Mouse (Mus musculus): ENCODE results near the gene Dock4. TPM values are rescaled to one million over a fixed set of nuclear protein-coding genes. Genes with fewer than 3 reads are reported as not detected.

The Dock4 gene
- polyA plus RNA-seq, 1 experiment from 2014 or later: 31.9 TPM

DNA sequence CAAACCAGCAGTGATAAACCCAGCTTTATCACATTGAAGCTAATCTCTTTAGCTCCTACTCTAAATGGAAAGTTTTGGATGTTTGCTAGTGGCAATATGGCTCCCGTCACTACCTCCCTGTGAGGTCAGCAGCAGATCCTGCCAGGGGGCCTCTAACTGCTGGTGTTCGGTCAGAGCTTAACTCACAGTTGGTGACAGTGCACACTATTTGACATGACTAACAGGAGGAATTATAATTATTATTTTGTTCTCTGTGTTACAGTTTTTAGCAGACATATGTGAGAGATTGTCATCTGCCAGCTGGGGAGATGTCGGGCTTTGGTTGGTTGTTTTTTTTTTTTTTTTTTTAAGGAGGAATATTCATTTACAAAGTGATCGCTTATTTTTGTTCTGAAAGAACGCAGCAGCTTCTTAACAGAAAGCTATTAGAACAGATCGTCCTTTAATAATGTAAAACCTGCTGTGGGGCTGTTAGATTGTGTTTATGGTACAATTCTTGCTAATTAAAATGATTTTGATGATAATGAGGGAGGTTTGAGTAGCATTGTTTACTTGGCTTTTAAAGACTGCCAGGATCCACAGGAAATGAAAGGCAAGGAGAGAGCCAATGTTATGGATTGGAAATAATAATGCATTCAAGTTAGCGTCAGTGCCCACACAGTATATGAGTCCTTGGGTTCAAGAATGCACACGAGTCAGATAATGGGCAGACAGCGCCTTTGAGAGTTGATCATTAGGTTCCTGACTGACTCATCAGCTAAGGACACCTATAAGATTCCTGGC lies 352.0 kb downstream of the Dock4 start:
- peak overlapping the region; percentile 31; the same call in 1 of the 2 replicates for H3K27ac ChIP-seq (replicated peaks)
- peaks cover 35% of the 10 kb centered on the region for H3K4me1 ChIP-seq
- H3K4me2 ChIP-seq (replicated peaks): no peak overlapping the region
- peak; percentile 56 for ATAC-seq (replicated peaks)
- no peaks in the 10 kb centered on the region for H3K36me3 ChIP-seq
- no peaks in the 10 kb centered on the region for H3K9me3 ChIP-seq
- WGBS: 12% methylated on average over 9 of the region's 9 CpGs
- H3K9ac ChIP-seq (replicated peaks): no peak overlapping the region
- H3K27me3 ChIP-seq: no peaks in the 10 kb centered on the region
- H3K4me3 ChIP-seq: no peak overlapping the region

DNA sequence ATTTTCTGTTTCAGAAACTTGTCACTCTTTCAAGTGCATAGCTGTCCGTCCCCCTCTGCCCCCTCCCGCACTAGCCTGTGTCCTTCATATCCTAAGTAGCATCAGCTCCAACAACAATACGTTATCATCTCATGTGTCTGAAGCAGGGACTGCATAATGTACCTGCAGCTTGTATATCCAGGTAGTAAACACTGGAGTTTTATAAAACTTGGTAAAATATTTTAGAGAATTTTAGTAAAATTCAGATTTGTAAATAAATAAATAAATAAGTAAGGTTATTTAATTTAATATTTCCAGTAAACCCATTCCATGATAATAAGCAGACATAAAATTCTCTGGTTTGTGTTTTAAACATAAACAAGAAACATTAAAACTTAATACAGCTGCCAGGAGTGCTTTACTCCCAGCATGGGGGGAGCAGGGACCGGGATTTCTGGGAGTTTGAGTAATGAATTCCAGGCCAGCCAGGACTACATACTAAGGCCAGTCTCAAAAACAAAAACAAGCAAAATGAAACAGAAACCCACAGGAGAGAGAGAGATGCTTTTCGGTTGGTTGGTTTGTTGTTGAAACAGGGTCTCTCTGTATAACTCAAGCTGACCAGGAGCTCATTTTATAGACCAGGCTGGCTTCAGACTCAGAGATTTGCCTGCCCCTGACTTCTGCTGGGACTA lies 352.7 kb downstream of the Dock4 start:
- Histone ChIP-seq H3K27me3 (no peaks in the 10 kb centered on the region), H3K4me2 (replicated peaks) (no peak overlapping the region), H3K9ac (replicated peaks) (no peak overlapping the region), H3K36me3 (no peaks in the 10 kb centered on the region), H3K4me3 (no peak overlapping the region), H3K27ac (replicated peaks) (peak overlapping the region; percentile 31; the same call in 1 of the 2 replicates), H3K4me1 (peaks cover 31% of the 10 kb centered on the region), H3K9me3 (no peaks in the 10 kb centered on the region)
- 46% methylated on average over 5 of the region's 5 CpGs for WGBS
- peak; percentile 31 for ATAC-seq (replicated peaks)

DNA sequence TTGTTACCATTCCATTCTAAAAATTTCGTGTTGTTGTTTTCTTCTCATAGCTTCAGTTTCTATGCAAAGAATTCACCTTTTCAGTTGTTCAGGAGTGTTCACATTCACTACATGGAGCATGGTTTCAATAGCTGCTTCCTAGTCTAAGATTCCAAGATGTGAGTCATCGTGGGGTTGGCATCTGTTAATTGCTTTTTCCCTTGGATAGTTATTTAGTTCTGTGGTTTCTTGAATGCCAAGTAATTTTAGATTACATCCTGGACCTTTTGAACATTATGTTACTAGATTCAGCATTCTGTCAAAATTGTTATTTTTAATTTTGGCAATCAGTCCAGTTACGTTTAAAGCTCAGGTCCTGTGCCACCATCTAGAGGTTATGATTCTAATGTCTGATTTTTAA lies 355.7 kb downstream of the Dock4 start:
- Histone ChIP-seq H3K4me3 (no peak overlapping the region), H3K36me3 (no peaks in the 10 kb centered on the region), H3K27ac (replicated peaks) (no peak overlapping the region), H3K27me3 (no peaks in the 10 kb centered on the region), H3K4me1 (peaks cover 19% of the 10 kb centered on the region), H3K9ac (replicated peaks) (no peak overlapping the region), H3K4me2 (replicated peaks) (no peak overlapping the region), H3K9me3 (no peaks in the 10 kb centered on the region)
- ATAC-seq (replicated peaks): no peak
- WGBS: 77% methylated on average over 3 of the region's 3 CpGs

DNA sequence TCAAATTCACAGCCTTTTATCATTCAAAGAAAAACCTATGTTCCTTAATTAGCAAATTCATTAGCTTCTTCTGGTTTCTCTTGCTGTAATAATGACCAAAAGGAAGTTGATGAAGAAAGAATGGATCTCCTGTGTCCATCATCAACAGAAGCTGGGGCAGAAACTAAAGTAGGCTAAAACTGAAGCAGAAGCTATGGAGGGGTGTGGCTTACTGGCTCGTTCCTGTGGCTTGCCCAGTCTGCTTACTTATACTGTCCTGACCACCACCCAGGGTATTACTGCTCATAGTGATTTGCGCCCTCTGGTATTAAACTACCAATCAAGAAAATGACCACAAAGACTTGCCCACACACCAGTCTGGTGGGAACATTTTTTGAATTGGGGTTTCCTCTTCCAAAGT lies 359.5 kb downstream of the Dock4 start:
- 77% methylated on average over 2 of the region's 2 CpGs for WGBS
- H3K36me3 ChIP-seq: 0 out of 2 replicates have a peak, but pooled peaks cover under 1% of the 10 kb centered on the region
- no peaks in the 10 kb centered on the region for H3K27me3 ChIP-seq
- no peak for ATAC-seq (replicated peaks)
- no peak overlapping the region for H3K4me3 ChIP-seq
- no peaks in the 10 kb centered on the region for H3K9me3 ChIP-seq
- H3K9ac ChIP-seq (replicated peaks): no peak overlapping the region
- H3K4me1 ChIP-seq: no peaks in the 10 kb centered on the region
- H3K27ac ChIP-seq (replicated peaks): no peak overlapping the region
- no peak overlapping the region for H3K4me2 ChIP-seq (replicated peaks)

DNA sequence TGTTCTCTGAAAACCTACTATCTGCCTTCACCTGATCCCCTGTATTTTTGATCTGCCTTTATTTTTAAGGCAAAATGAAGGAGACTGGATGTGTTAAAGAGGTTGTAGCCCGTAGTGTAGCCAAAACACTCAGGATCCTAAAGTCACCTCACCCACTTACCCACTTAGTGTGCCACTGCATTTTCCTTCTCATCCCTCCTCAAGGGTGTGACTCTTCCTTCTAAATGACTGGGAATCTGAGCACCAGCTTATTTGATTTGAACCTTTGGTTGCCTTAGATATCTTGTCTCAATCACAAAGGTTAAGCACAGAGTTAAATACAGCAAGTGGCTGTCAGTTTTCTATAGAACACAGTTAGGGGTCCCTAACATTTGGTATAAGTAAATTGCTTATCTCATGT lies 362.2 kb downstream of the Dock4 start:
- Histone ChIP-seq H3K36me3 (peaks cover 8% of the 10 kb centered on the region; the same call in 1 of the 2 replicates), H3K9me3 (no peaks in the 10 kb centered on the region), H3K4me1 (no peaks in the 10 kb centered on the region), H3K27ac (replicated peaks) (no peak overlapping the region), H3K4me2 (replicated peaks) (no peak overlapping the region), H3K27me3 (no peaks in the 10 kb centered on the region), H3K4me3 (no peak overlapping the region), H3K9ac (replicated peaks) (no peak overlapping the region)
- no peak for ATAC-seq (replicated peaks)
- 97% methylated on average over 1 of the region's 1 CpGs for WGBS

DNA sequence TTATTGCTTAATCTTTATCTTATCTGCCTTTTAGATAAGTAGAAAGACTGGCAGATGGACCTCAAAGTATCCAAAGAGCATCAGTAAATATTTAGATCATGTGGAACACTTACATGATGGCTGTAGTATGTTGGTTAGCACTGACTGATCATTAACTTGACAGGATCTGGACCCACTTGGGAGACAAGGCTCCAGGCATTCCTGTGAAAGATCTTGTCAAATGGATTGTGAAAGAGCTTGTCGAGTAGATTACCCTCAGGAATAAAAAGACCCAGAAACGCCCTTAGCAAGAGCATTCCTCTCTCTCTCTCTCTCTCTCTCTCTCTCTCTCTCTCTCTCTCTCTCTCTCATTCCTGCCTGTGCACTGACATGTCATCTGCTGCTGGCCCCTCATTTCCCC lies 367.7 kb downstream of the Dock4 start:
- Histone ChIP-seq H3K4me1 (no peaks in the 10 kb centered on the region), H3K27me3 (no peaks in the 10 kb centered on the region), H3K9ac (replicated peaks) (no peak overlapping the region), H3K9me3 (no peaks in the 10 kb centered on the region), H3K4me3 (no peak overlapping the region), H3K27ac (replicated peaks) (no peak overlapping the region), H3K36me3 (peaks cover 8% of the 10 kb centered on the region), H3K4me2 (replicated peaks) (no peak overlapping the region)
- no peak for ATAC-seq (replicated peaks)
- WGBS: 49% methylated on average over 2 of the region's 2 CpGs

DNA sequence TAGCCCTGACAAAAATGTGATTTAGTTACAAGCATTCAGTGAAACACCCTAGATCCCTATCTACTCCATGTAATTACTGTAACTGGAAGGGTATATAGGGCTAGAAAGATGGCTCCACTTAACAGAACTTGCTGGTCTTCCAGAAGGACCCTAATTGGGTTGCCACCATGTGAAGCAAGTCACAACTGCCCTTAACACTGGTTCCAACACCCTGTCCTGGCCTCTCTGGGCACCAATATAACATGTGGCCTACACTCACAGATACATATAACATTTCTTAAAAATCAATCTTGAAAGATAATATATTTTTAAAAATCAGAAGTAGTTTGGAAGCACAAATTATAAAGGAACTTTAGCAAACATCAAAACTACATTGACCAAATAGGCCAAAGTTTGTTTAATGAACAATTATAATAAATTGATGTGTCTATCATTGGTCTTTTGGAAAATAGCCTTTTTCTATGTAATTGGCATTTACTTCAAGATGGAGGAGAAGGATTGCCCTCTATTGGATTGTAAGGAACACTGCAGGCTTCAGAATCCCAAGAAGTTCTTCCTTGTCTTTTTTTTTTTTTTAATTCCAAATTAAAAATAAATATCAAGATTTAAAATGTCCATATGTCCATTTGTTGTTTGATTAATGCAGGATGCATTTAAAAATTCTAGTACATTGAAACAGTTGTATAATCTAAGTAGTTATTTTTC lies 369.1 kb downstream of the Dock4 start:
- H3K27ac ChIP-seq (replicated peaks): no peak overlapping the region
- ATAC-seq (replicated peaks): peak; percentile 52; the same call in 1 of the 2 replicates

DNA sequence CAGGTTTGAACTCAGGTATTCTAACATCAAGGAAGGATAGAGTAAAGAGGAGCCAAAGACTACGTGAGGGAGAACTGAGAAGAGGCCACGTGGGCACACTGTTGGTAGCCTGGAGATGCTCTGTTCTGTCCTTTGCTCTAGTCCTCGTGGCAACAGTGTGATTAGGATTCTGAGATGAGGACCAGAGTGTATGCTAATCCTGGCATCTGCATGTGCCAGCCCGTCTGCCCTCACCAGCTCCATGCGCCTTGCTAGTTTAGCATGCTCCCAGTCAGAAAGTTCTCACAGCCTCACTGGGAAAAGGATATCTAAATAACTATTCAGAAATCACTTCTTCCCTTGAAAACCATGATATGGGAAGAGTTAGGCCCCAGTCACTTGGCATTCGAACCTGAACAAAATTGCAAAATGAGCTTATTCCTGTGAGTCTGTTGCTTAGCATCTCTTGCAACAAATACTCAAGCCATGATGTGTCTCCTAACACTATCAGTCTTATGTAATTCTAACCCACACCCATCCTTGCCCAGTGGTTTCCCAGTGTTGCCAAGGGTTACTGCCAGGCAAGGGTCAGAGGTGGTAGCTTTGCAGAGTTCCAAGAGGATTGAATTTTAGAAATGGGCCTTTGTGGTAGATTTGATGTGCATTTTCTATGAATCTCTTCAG lies 372.4 kb downstream of the Dock4 start:
- H3K4me2 ChIP-seq (replicated peaks): no peak overlapping the region
- no peak overlapping the region for H3K4me3 ChIP-seq
- peaks cover 11% of the 10 kb centered on the region; the same call in 1 of the 2 replicates for H3K36me3 ChIP-seq
- no peaks in the 10 kb centered on the region for H3K4me1 ChIP-seq
- H3K9me3 ChIP-seq: no peaks in the 10 kb centered on the region
- H3K27ac ChIP-seq (replicated peaks): no peak overlapping the region
- 83% methylated on average over 6 of the region's 6 CpGs for WGBS
- no peak for ATAC-seq (replicated peaks)
- no peaks in the 10 kb centered on the region for H3K27me3 ChIP-seq
- H3K9ac ChIP-seq (replicated peaks): no peak overlapping the region

More for the DNA sequence above, 369.1 kb downstream of the Dock4 start:
- Histone ChIP-seq H3K4me3 (no peak overlapping the region), H3K36me3 (peaks cover 14% of the 10 kb centered on the region), H3K27me3 (no peaks in the 10 kb centered on the region), H3K4me2 (replicated peaks) (no peak overlapping the region), H3K9me3 (no peaks in the 10 kb centered on the region), H3K9ac (replicated peaks) (no peak overlapping the region), H3K4me1 (no peaks in the 10 kb centered on the region)

DNA sequence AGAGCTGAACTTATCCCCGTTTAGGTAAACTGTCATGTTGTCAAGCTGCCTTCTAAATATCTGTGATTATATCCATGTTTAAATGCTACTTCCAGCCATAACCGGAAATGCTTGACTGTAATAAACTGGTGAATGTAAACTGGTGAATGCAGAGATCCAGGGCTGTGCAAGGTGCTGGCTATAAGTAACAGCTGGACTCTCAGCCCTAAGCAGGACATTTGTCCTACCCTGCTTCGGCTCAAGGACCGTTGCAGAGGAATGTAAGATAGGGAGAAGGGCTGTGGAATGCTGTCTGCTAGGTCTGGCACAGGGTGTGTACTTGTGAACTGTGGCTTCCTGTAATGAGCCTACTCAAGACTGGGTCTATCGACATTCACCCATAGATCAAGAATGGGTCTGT lies 377.9 kb downstream of the Dock4 start:
- H3K4me1 ChIP-seq: peaks cover 6% of the 10 kb centered on the region
- no peak overlapping the region for H3K4me2 ChIP-seq (replicated peaks)
- H3K27me3 ChIP-seq: no peaks in the 10 kb centered on the region
- ATAC-seq (replicated peaks): no peak
- H3K4me3 ChIP-seq: no peak overlapping the region
- 0 out of 2 replicates have a peak, but pooled peaks cover 11% of the 10 kb centered on the region for H3K36me3 ChIP-seq
- no peaks in the 10 kb centered on the region for H3K9me3 ChIP-seq
- H3K27ac ChIP-seq (replicated peaks): no peak overlapping the region
- WGBS: 93% methylated on average over 5 of the region's 5 CpGs
- no peak overlapping the region for H3K9ac ChIP-seq (replicated peaks)

DNA sequence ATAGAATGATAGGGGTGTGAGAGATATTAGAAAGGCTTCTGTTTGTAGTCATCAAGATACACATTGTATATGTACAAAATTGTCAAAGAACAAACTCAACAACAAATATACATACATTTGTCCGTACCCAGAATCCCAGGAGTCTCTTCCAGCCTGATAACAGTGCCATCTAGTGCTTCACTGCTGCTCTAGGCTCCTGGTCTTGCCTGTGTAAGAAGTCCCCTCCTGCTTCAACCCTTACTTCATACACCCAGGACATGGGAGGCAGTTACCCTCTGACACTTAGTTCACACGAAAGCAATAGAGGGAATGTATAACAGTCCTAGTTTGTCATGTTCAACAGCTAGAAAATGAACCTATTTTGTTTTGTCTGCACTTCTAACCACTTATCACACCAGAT lies 378.5 kb downstream of the Dock4 start:
- Histone ChIP-seq H3K4me1 (peaks cover 6% of the 10 kb centered on the region), H3K9ac (replicated peaks) (no peak overlapping the region), H3K4me3 (no peak overlapping the region), H3K36me3 (0 out of 2 replicates have a peak, but pooled peaks cover 11% of the 10 kb centered on the region), H3K27ac (replicated peaks) (no peak overlapping the region), H3K4me2 (replicated peaks) (no peak overlapping the region), H3K9me3 (no peaks in the 10 kb centered on the region), H3K27me3 (no peaks in the 10 kb centered on the region)
- ATAC-seq (replicated peaks): no peak
- 66% methylated on average over 2 of the region's 2 CpGs for WGBS

DNA sequence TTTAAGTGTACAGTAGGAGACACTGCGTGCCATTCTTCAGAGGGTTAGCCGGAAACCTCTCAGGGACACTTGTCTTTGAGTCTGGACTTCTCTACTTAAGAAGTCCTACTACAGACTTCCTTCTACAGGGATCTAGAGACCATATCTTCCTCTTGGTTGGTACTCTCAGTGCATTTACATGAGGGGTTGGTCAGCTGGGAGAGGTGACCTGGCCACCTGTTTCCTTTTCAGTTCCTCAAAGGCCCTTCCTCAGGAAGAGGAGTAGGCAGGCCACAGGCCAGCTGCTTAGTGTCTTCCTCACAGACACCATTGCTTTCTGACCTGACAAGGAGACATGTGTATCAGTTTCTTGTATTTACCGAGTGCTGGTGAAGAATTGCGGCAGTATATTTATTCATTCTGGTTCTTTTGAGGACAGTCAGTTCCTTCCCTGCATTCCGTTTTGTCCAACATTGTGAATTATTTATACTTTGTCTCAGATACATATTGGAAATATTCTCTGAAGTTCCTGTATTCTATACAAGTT lies 380.2 kb downstream of the Dock4 start:
- WGBS: 92% methylated on average over 5 of the region's 5 CpGs

More for the DNA sequence above, 380.2 kb downstream of the Dock4 start:
- Histone ChIP-seq H3K4me3 (no peak overlapping the region), H3K9me3 (no peaks in the 10 kb centered on the region), H3K4me2 (replicated peaks) (no peak overlapping the region), H3K27ac (replicated peaks) (no peak overlapping the region), H3K36me3 (peaks cover 5% of the 10 kb centered on the region), H3K27me3 (no peaks in the 10 kb centered on the region), H3K9ac (replicated peaks) (no peak overlapping the region), H3K4me1 (peaks cover 6% of the 10 kb centered on the region)
- ATAC-seq (replicated peaks): no peak
